Mouse (Mus musculus): Measurements from ENCODE around the gene Gm20532.

DNA sequence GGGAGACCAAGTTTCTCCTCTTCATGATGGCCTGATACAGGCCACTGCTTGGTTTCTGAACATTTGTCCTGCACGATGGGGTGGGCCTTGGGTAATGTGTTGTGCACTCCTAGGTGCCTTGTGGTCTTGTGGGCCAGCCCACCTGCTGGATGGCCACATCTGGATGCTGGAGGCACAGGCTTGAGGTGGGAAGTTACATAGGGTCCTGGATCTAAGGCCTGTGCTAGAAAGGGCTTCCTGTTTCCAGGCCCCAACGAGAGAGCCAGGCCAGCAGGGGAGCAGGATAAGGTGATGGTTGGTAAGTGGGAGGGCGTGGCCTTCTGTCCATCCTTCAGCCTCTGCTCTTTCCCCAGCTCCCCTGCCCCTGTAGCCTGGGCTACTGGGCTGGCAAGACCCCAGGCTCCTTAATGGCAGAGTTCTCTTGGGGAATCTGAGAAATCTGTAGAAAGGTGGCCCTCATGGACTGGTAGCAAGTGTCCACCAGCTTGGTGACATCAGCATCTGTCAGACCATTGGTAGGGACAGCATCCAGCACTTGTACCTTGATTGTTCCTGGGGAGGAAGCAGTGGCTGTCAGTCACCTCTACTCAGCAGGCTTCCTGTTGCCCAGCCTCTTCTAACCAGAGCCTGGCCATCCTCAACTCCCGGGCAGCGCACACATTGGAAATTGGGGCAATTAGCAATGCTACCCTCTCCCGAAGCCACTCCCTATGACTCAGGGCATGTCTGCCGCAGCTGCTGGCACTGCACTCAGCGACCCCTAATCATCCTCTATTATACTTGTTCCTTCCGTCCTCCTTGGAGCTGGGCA is 7.0 kb downstream of the Gm20532 start:
- no peak for TF ChIP-seq CTCF (IDR thresholded peaks at IDR 0.05; ENCODE audit: low read depth)
- TF ChIP-seq EP300 (IDR thresholded peaks at IDR 0.05; ENCODE audit: low read depth) = no peak
